9 mouse cellular contexts compared by ENCODE assay signal in genomic region chr11:68585890-68586289, GRCm38 (mm10). TPM values are rescaled to one million over a fixed set of nuclear protein-coding genes. Genes with fewer than 3 reads are reported as not detected.
DNase-seq lines count a peak whose midpoint lies in the region; ATAC-seq and TF ChIP-seq lines count a peak whose summit lies in the region.
"Had no signal": no experiment of that assay in that cellular context is flagged by ENCODE, and none has a peak within 500 bp of the region (broad histone marks: within the 10 kb centered on the region; RNA-seq: fewer than 3 reads in every experiment).

No protein-coding gene starts in this region.

- no peak overlapping the region for H3K27ac ChIP-seq in heart, adult 2 months
- H3K27ac ChIP-seq in midbrain, postnatal 0 days (ENCODE audit: low read depth, low read length): no peak overlapping the region
- no peak overlapping the region for H3K27ac ChIP-seq in midbrain, embryonic 10.5 days (replicated peaks)
- no peak overlapping the region for H3K27ac ChIP-seq in embryonic fibroblast, embryonic 13.5 days (ENCODE audit: insufficient read depth, low read length)

- no peaks in the 10 kb centered on the region for H3K27me3 ChIP-seq in heart, adult 2 months (ENCODE audit: control insufficient read depth, insufficient read depth, low read length)
- H3K27me3 ChIP-seq in midbrain, postnatal 0 days (ENCODE audit: insufficient read depth, low read length): 0 out of 2 replicates have a peak, but pooled peaks cover 4% of the 10 kb centered on the region
- peaks cover 10% of the 10 kb centered on the region for H3K27me3 ChIP-seq in midbrain, embryonic 10.5 days (ENCODE audit: low read depth, poor library complexity, severe bottlenecking)
- no peaks in the 10 kb centered on the region; the same call in 1 of the 2 replicates for H3K27me3 ChIP-seq in splenic B cell, adult 2 months (ENCODE audit: control insufficient read depth, insufficient read depth, low read length, poor library complexity, severe bottlenecking)

- no peak for DNase-seq in heart, adult 2 months
- DNase-seq in heart, postnatal 25 days (ENCODE audit: low spot score): no peak
- no peak for DNase-seq in midbrain, postnatal 0 days (ENCODE audit: low spot score)
- DNase-seq in midbrain, embryonic 10.5 days (ENCODE audit: low spot score): no peak
- peak; percentile 9 for DNase-seq in splenic B cell, adult 2 months (ENCODE audit: low read depth, low spot score)
- DNase-seq in frontal cortex, postnatal 36 days (ENCODE audit: low spot score in 2 of 2): no peak
- DNase-seq in gastrocnemius, postnatal 10 days: no peak

- no peaks in the 10 kb centered on the region for H3K79me2 ChIP-seq in heart, adult 2 months (replicated peaks; ENCODE audit: control insufficient read depth, insufficient read depth, low read length)

- TF ChIP-seq POLR2A in heart, adult 2 months (IDR thresholded peaks at IDR 0.05; ENCODE audit: insufficient read depth, low read depth, low read length): no peak
- no peak for TF ChIP-seq POLR2A in embryonic fibroblast, embryonic 13.5 days (IDR thresholded peaks at IDR 0.05; ENCODE audit: low read depth, low read length)

- no peak overlapping the region for H3K4me2 ChIP-seq in midbrain, postnatal 0 days (ENCODE audit: low read depth, low read length, poor library complexity, severe bottlenecking)

- no peaks in the 10 kb centered on the region for H3K9me3 ChIP-seq in midbrain, postnatal 0 days (ENCODE audit: low read length)
- no peaks in the 10 kb centered on the region for H3K9me3 ChIP-seq in midbrain, embryonic 10.5 days (replicated peaks)

- no peak overlapping the region for H3K9ac ChIP-seq in heart, adult 2 months (ENCODE audit: low read depth, low read length)
- H3K9ac ChIP-seq in midbrain, postnatal 0 days (replicated peaks; ENCODE audit: low read length, poor library complexity, severe bottlenecking): no peak overlapping the region

- H3K4me1 ChIP-seq in heart, adult 2 months (ENCODE audit: control insufficient read depth, insufficient read depth, low read length): no peaks in the 10 kb centered on the region; the same call in 1 of the 2 replicates
- H3K4me1 ChIP-seq in midbrain, postnatal 0 days (ENCODE audit: insufficient read depth, low read length): no peaks in the 10 kb centered on the region
- H3K4me1 ChIP-seq in midbrain, embryonic 10.5 days: peaks cover 26% of the 10 kb centered on the region
- H3K4me1 ChIP-seq in embryonic fibroblast, embryonic 13.5 days (ENCODE audit: control insufficient read depth, insufficient read depth, low read length): 0 out of 2 replicates have a peak, but pooled peaks cover 2% of the 10 kb centered on the region

- intact Hi-C loops in heart, adult 2 months (cut with DNase I): loop anchor here (5.0 kb wide), 2 partner anchors 121 to 136 kb away; no protein-coding TSS in a partner anchor
- intact Hi-C loops in heart, postnatal 25 days (cut with DNase I): loop anchor here (5.0 to 10.0 kb wide), 2 partner anchors 109 to 221 kb away; partner anchors contain the start of gene Myh10

- no peaks in the 10 kb centered on the region for H3K36me3 ChIP-seq in heart, adult 2 months (ENCODE audit: control insufficient read depth, insufficient read depth, low read length)
- no peaks in the 10 kb centered on the region for H3K36me3 ChIP-seq in midbrain, postnatal 0 days (ENCODE audit: insufficient read depth, low read length)
- H3K36me3 ChIP-seq in midbrain, embryonic 10.5 days: no peaks in the 10 kb centered on the region
- no peaks in the 10 kb centered on the region for H3K36me3 ChIP-seq in splenic B cell, adult 2 months (ENCODE audit: control insufficient read depth, insufficient read depth, low read length, poor library complexity, severe bottlenecking)

- WGBS in heart, adult 2 months: 30% methylated on average over 3 of the region's 3 CpGs
- WGBS in midbrain, postnatal 0 days: 25% methylated on average over 3 of the region's 3 CpGs
- 19% methylated on average over 3 of the region's 3 CpGs for WGBS in midbrain, embryonic 10.5 days

- H3K4me3 ChIP-seq in heart, adult 2 months: no peak overlapping the region
- no peak overlapping the region for H3K4me3 ChIP-seq in midbrain, postnatal 0 days (ENCODE audit: low read depth, low read length)
- no peak overlapping the region for H3K4me3 ChIP-seq in midbrain, embryonic 10.5 days
- no peak overlapping the region for H3K4me3 ChIP-seq in embryonic fibroblast, embryonic 13.5 days (ENCODE audit: insufficient read depth, low read length)

- ATAC-seq in midbrain, postnatal 0 days (ENCODE audit: low FRiP score): no peak
- ATAC-seq: inflammation-experienced regulatory T-cells, adult 6 months had no signal

- peak; percentile 59 for TF ChIP-seq CTCF in heart, adult 2 months (IDR thresholded peaks at IDR 0.05)
- peak; percentile 63 for TF ChIP-seq CTCF in midbrain, postnatal 0 days (IDR thresholded peaks at IDR 0.05)
- TF ChIP-seq CTCF in embryonic fibroblast, embryonic 13.5 days (IDR thresholded peaks at IDR 0.05; ENCODE audit: borderline replicate concordance, insufficient read depth, low read length): peak; percentile 50; the same call in 1 of the 2 replicates

- TF ChIP-seq EP300 in heart, adult 2 months (IDR thresholded peaks at IDR 0.05; ENCODE audit: insufficient read depth, low read depth, low read length): no peak

RNA-seq across cellular contexts. Expression of gene Ccdc42, which starts 0.9 kb away (rescaled TPM):
- not detected for total RNA-seq in heart, adult 2 months (2021)
- 0.26 TPM in 1 of 2 replicates, not detected in the other for polyA plus RNA-seq in heart, adult 2 months (2012; rRNA removed)
- not detected for total RNA-seq in heart, postnatal 25 days (2021)
- 0.33 TPM in 1 of 2 replicates, not detected in the other for total RNA-seq in midbrain, postnatal 0 days (2014; rRNA removed)
- 0.37 and 0.51 TPM in 2 replicates for polyA plus RNA-seq in midbrain, postnatal 0 days (2015; fragmentation: Nextera tagmentation; extraction: Ambion mirVana)
- polyA plus RNA-seq in midbrain, embryonic 10.5 days (2016; fragmentation: Nextera tagmentation; extraction: Ambion mirVana): 1.5 and 2.2 TPM in 2 replicates
- polyA plus RNA-seq in embryonic fibroblast, embryonic 13.5 days (2011; ENCODE audit: insufficient read length, low read depth, missing spikeins): not detected in 2 replicates
- under 1 TPM in 1 of 2 experiments, not detected in 1; 0.31 TPM for total RNA-seq in gastrocnemius, postnatal 10 days (2021)
- polyA plus RNA-seq: inflammation-experienced regulatory T-cells, adult 6 months had no signal

RNA-seq across cellular contexts. Expression of gene Mfsd6l, which starts 29.9 kb away (rescaled TPM):
- not detected for total RNA-seq in heart, adult 2 months (2021)
- 0.56 and 0.61 TPM in 2 replicates for polyA plus RNA-seq in heart, adult 2 months (2012; rRNA removed)
- total RNA-seq in heart, postnatal 25 days (2021): under 1 TPM in 1 of 2 experiments, not detected in 1; 0.11 TPM
- 0.11 and 0.33 TPM in 2 replicates for total RNA-seq in midbrain, postnatal 0 days (2014; rRNA removed)
- 0.19 TPM in 1 of 2 replicates, not detected in the other for polyA plus RNA-seq in midbrain, postnatal 0 days (2015; fragmentation: Nextera tagmentation; extraction: Ambion mirVana)
- polyA plus RNA-seq in midbrain, embryonic 10.5 days (2016; fragmentation: Nextera tagmentation; extraction: Ambion mirVana): not detected in 2 replicates
- polyA plus RNA-seq in embryonic fibroblast, embryonic 13.5 days (2011; ENCODE audit: insufficient read length, low read depth, missing spikeins): not detected in 2 replicates
- total RNA-seq in gastrocnemius, postnatal 10 days (2021): under 1 TPM; 0.14 to 0.20 TPM
- polyA plus RNA-seq: inflammation-experienced regulatory T-cells, adult 6 months had no signal
